ENCODE assay signal across 9 mouse cellular contexts in genomic region chr1:119484457-119484856, GRCm38 (mm10). TPM values are rescaled to one million over a fixed set of nuclear protein-coding genes. Genes with fewer than 3 reads are reported as not detected.
DNase-seq lines count a peak whose midpoint lies in the region; ATAC-seq and TF ChIP-seq lines count a peak whose summit lies in the region.
"Had no signal": no experiment of that assay in that cellular context is flagged by ENCODE, and none has a peak within 500 bp of the region (broad histone marks: within the 10 kb centered on the region; RNA-seq: fewer than 3 reads in every experiment).

No protein-coding gene starts in this region.

- H3K4me3 ChIP-seq in cerebellum, adult 2 months (replicated peaks; ENCODE audit: insufficient read depth, low read depth, low read length): no peak overlapping the region
- H3K4me3 ChIP-seq in lung, embryonic 15.5 days: no peak overlapping the region
- H3K4me3 ChIP-seq in embryonic fibroblast, embryonic 13.5 days (ENCODE audit: insufficient read depth, low read length): no peak overlapping the region
- H3K4me3 ChIP-seq: heart, embryonic 13.5 days had no signal

- TF ChIP-seq POLR2A in cerebellum, adult 2 months (IDR thresholded peaks at IDR 0.05; ENCODE audit: borderline replicate concordance, insufficient read depth, low read length): no peak
- no peak for TF ChIP-seq POLR2A in embryonic fibroblast, embryonic 13.5 days (IDR thresholded peaks at IDR 0.05; ENCODE audit: low read depth, low read length)

- 68% methylated on average over 3 of the region's 3 CpGs for WGBS in cerebellum, adult 2 months
- WGBS in lung, embryonic 15.5 days: 45% methylated on average over 3 of the region's 3 CpGs

- H3K27me3 ChIP-seq in cerebellum, adult 2 months (ENCODE audit: control insufficient read depth, insufficient read depth, low read length): no peaks in the 10 kb centered on the region
- no peaks in the 10 kb centered on the region for H3K27me3 ChIP-seq in lung, embryonic 15.5 days
- H3K27me3 ChIP-seq: heart, embryonic 13.5 days had no signal

- H3K4me2 ChIP-seq in lung, embryonic 15.5 days: no peak overlapping the region
- H3K4me2 ChIP-seq: heart, embryonic 13.5 days had no signal

- DNase-seq in cerebellum, adult 2 months: no peak
- no peak for DNase-seq in cerebellum, adult 11 months
- no peak for DNase-seq in lung, postnatal 25 days (ENCODE audit: low spot score)
- DNase-seq in lung, postnatal 10 days: peak; percentile 71
- peak; percentile 64 for DNase-seq in thymus, postnatal 14 days
- no peak for DNase-seq in spleen, adult 18-20 months

- H3K27ac ChIP-seq in cerebellum, adult 2 months (ENCODE audit: insufficient read depth, low read length): no peak overlapping the region
- H3K27ac ChIP-seq in lung, embryonic 15.5 days: no peak overlapping the region
- H3K27ac ChIP-seq in embryonic fibroblast, embryonic 13.5 days (ENCODE audit: insufficient read depth, low read length): no peak overlapping the region
- H3K27ac ChIP-seq: heart, embryonic 13.5 days had no signal

- no peaks in the 10 kb centered on the region for H3K9me3 ChIP-seq in lung, embryonic 15.5 days
- H3K9me3 ChIP-seq: heart, embryonic 13.5 days had no signal

- H3K9ac ChIP-seq in lung, embryonic 15.5 days: no peak overlapping the region

- TF ChIP-seq CTCF in cerebellum, adult 2 months (IDR thresholded peaks at IDR 0.05; ENCODE audit: borderline replicate concordance, insufficient read depth, low read depth, low read length): peak; percentile 63; the same call in 1 of the 2 replicates
- TF ChIP-seq CTCF in embryonic fibroblast, embryonic 13.5 days (IDR thresholded peaks at IDR 0.05; ENCODE audit: borderline replicate concordance, insufficient read depth, low read length): peak; percentile 38; the same call in 1 of the 2 replicates

- H3K4me1 ChIP-seq in cerebellum, adult 2 months (ENCODE audit: control insufficient read depth, insufficient read depth, low read length): peaks cover 3% of the 10 kb centered on the region
- H3K4me1 ChIP-seq in lung, embryonic 15.5 days: peaks cover 18% of the 10 kb centered on the region
- H3K4me1 ChIP-seq in embryonic fibroblast, embryonic 13.5 days (ENCODE audit: control insufficient read depth, insufficient read depth, low read length): no peaks in the 10 kb centered on the region

- peaks cover 25% of the 10 kb centered on the region for H3K36me3 ChIP-seq in lung, embryonic 15.5 days

- peak; percentile 39; the same call in 1 of the 2 replicates for ATAC-seq in lung, embryonic 15.5 days (ENCODE audit: borderline replicate concordance, extremely low read depth, low FRiP score, low TSS enrichment)

RNA-seq across cellular contexts. Expression of gene Ralb, which starts 20.1 kb away (rescaled TPM):
- polyA plus RNA-seq in cerebellum, adult 2 months (2012; rRNA removed): 24.5 and 25.1 TPM in 2 replicates
- polyA plus RNA-seq in lung, embryonic 15.5 days (2015; fragmentation: Nextera tagmentation; extraction: Ambion mirVana): 254 and 264 TPM in 2 replicates
- 66.1 and 70.7 TPM in 2 replicates for polyA plus RNA-seq in embryonic fibroblast, embryonic 13.5 days (2011; ENCODE audit: insufficient read length, low read depth, missing spikeins)

RNA-seq across cellular contexts. Expression of gene Tmem185b, which starts 41.5 kb away (rescaled TPM):
- polyA plus RNA-seq in cerebellum, adult 2 months (2012; rRNA removed): 13.0 TPM in 2 replicates
- polyA plus RNA-seq in lung, embryonic 15.5 days (2015; fragmentation: Nextera tagmentation; extraction: Ambion mirVana): 30.5 and 32.6 TPM in 2 replicates
- polyA plus RNA-seq in embryonic fibroblast, embryonic 13.5 days (2011; ENCODE audit: insufficient read length, low read depth, missing spikeins): 18.4 and 22.1 TPM in 2 replicates

Comparison
In these comparisons a context has a peak if more than half of its experiments do, and no peak if none do; other contexts are left out.
1. DNase-seq: peak in lung, postnatal 10 days (single experiment) and thymus, postnatal 14 days (single experiment); none in cerebellum, adult 2 months (0 of 2), cerebellum, adult 11 months (single experiment), lung, postnatal 25 days (single experiment) and spleen, adult 18-20 months (0 of 2).